ENCODE assay signal across 18 mouse cellular contexts in the genomic region with DNA sequence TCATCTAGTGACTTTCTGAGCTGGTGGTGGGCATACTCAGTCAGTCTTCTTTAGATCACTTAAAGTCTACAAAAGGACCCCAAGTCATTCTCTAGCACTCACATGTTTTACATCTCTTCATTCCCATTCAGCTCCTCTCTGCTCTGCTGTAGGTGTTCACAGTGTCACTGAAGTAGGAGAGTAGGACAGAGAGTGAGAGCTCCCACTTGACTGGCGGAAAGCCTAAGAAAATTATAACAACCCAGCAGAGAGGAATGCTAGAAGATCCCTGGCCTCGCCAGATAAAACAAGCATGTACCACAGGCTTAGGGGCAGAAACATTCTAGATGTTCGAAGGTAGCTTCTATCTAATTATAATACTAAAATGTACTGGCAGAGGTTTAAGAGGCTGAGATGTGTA.
"Had no signal": no experiment of that assay in that cellular context is flagged by ENCODE, and none has a peak within 500 bp of the region (broad histone marks: within the 10 kb centered on the region; RNA-seq: fewer than 3 reads in every experiment).

No protein-coding gene starts in this region.

- H3K4me2 ChIP-seq: liver, embryonic 12.5 days; lung, embryonic 14.5 days; midbrain, embryonic 12.5 days; midbrain, embryonic 15.5 days; neural tube, embryonic 13.5 days; neural tube, embryonic 15.5 days had no signal

- H3K9ac ChIP-seq: liver, embryonic 12.5 days; liver, embryonic 14.5 days; lung, embryonic 14.5 days; midbrain, embryonic 12.5 days; midbrain, embryonic 15.5 days; neural tube, embryonic 13.5 days; neural tube, embryonic 15.5 days had no signal

- H3K9me3 ChIP-seq: liver, embryonic 12.5 days; midbrain, embryonic 12.5 days; midbrain, embryonic 15.5 days; neural tube, embryonic 13.5 days; neural tube, embryonic 15.5 days had no signal

- ATAC-seq: liver, embryonic 12.5 days; midbrain, embryonic 15.5 days had no signal

- H3K36me3 ChIP-seq: liver, embryonic 12.5 days; midbrain, embryonic 12.5 days; midbrain, embryonic 15.5 days; neural tube, embryonic 13.5 days; neural tube, embryonic 15.5 days had no signal

- H3K27me3 ChIP-seq: liver, embryonic 12.5 days; midbrain, embryonic 12.5 days; midbrain, embryonic 15.5 days; neural tube, embryonic 13.5 days; neural tube, embryonic 15.5 days had no signal

- H3K4me1 ChIP-seq: liver, embryonic 12.5 days; midbrain, embryonic 12.5 days; midbrain, embryonic 15.5 days; neural tube, embryonic 13.5 days; neural tube, embryonic 15.5 days had no signal

- H3K27ac ChIP-seq: liver, embryonic 12.5 days; liver, embryonic 14.5 days; midbrain, embryonic 12.5 days; midbrain, embryonic 15.5 days; neural tube, embryonic 13.5 days; neural tube, embryonic 15.5 days had no signal

- DNase-seq: lung, adult 18-20 months; lung, embryonic 14.5 days; lung, postnatal 10 days; lung, postnatal 4 days; retina, postnatal 1 day; right cerebral cortex, postnatal 25 days; right cerebral cortex, postnatal 4 days; spleen, adult 18-20 months; thymus, adult 18-20 months; thymus, postnatal 14 days; thymus, postnatal 36 days had no signal

- H3K4me3 ChIP-seq: liver, embryonic 12.5 days; midbrain, embryonic 12.5 days; midbrain, embryonic 15.5 days; myocyte; neural tube, embryonic 13.5 days; neural tube, embryonic 15.5 days had no signal
